Mouse (Mus musculus): ENCODE measurements around the gene Smarca2. TPM values are rescaled to one million over a fixed set of nuclear protein-coding genes. Genes with fewer than 3 reads are reported as not detected.
"Not testable (repeated sequence)": the region's sequence is repeated elsewhere in the genome, so short reads cannot be mapped to it uniquely, and the experiment has no call there.

Smarca2 gene
- polyA plus RNA-seq, 1 experiment = 145 TPM

- 0 out of 2 replicates have a peak, but pooled peaks cover 4% of the 10 kb centered on the region for H3K4me1 ChIP-seq (ENCODE audit: control insufficient read depth, insufficient read depth, low read length)
- no peaks in the 10 kb centered on the region for H3K27me3 ChIP-seq (ENCODE audit: control insufficient read depth, insufficient read depth, low read length)
- no peak for DNase-seq
- 90% methylated on average over 7 of the region's 7 CpGs for WGBS
- H3K4me3 ChIP-seq (replicated peaks; ENCODE audit: insufficient read depth, low read depth, low read length) = no peak overlapping the region
- H3K27ac ChIP-seq (ENCODE audit: insufficient read depth, low read length) = no peak overlapping the region
- TF ChIP-seq POLR2A (IDR thresholded peaks at IDR 0.05; ENCODE audit: borderline replicate concordance, insufficient read depth, low read length) = no peak
- no peak for TF ChIP-seq CTCF (IDR thresholded peaks at IDR 0.05; ENCODE audit: borderline replicate concordance, insufficient read depth, low read depth, low read length)
These were observed 45.9 kb downstream of the Smarca2 start for GRCm38 (mm10) chr19:26650585-26651273.

DNA sequence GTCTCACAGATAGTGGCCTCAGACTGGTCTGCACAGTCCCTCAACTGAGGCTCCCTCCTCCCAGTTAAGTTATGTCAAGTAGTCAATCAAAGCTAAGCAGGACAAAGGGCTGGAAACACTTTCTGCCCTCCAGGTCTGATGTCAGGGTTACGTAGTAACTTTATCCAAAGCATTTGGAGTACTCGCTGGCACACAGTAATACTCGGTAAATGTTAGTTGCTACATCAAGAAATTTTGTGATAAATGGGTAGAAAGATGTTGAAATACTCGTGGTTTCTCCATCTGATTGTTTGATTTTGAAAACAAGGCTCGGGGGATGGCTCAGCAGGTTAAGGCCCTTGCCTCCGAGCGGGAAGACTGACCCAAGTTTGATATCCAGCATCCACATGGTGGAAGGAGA is 53.5 kb downstream of the Smarca2 start:
- TF ChIP-seq POLR2A (IDR thresholded peaks at IDR 0.05; ENCODE audit: borderline replicate concordance, insufficient read depth, low read length) (no peak), CTCF (IDR thresholded peaks at IDR 0.05; ENCODE audit: borderline replicate concordance, insufficient read depth, low read depth, low read length) (no peak)
- Histone ChIP-seq H3K27me3 (ENCODE audit: control insufficient read depth, insufficient read depth, low read length) (no peaks in the 10 kb centered on the region), H3K27ac (ENCODE audit: insufficient read depth, low read length) (no peak overlapping the region), H3K4me3 (replicated peaks; ENCODE audit: insufficient read depth, low read depth, low read length) (no peak overlapping the region), H3K4me1 (ENCODE audit: control insufficient read depth, insufficient read depth, low read length) (peaks cover 9% of the 10 kb centered on the region; the same call in 1 of the 2 replicates)
- no peak for DNase-seq
- WGBS = 88% methylated on average over 7 of the region's 7 CpGs

GRCm38 (mm10) chr19:26659976-26660375 is 55.1 kb downstream of the Smarca2 start:
- no peak overlapping the region for H3K27ac ChIP-seq (ENCODE audit: insufficient read depth, low read length)
- peaks cover 9% of the 10 kb centered on the region; the same call in 1 of the 2 replicates for H3K4me1 ChIP-seq (ENCODE audit: control insufficient read depth, insufficient read depth, low read length)
- WGBS = 70% methylated on average over 5 of the region's 5 CpGs
- no peaks in the 10 kb centered on the region for H3K27me3 ChIP-seq (ENCODE audit: control insufficient read depth, insufficient read depth, low read length)
- no peak for DNase-seq
- H3K4me3 ChIP-seq (replicated peaks; ENCODE audit: insufficient read depth, low read depth, low read length) = no peak overlapping the region
- TF ChIP-seq POLR2A (IDR thresholded peaks at IDR 0.05; ENCODE audit: borderline replicate concordance, insufficient read depth, low read length) (no peak), CTCF (IDR thresholded peaks at IDR 0.05; ENCODE audit: borderline replicate concordance, insufficient read depth, low read depth, low read length) (no peak)

- H3K4me3 ChIP-seq (replicated peaks; ENCODE audit: insufficient read depth, low read depth, low read length) = no peak overlapping the region
- 41% methylated on average over 3 of the region's 3 CpGs for WGBS
- TF ChIP-seq CTCF (IDR thresholded peaks at IDR 0.05; ENCODE audit: borderline replicate concordance, insufficient read depth, low read depth, low read length) (peak; percentile 33; the same call in 1 of the 2 replicates), POLR2A (IDR thresholded peaks at IDR 0.05; ENCODE audit: borderline replicate concordance, insufficient read depth, low read length) (no peak)
These were observed 56.3 kb downstream of the Smarca2 start for GRCm38 (mm10) chr19:26661198-26661597.

DNA sequence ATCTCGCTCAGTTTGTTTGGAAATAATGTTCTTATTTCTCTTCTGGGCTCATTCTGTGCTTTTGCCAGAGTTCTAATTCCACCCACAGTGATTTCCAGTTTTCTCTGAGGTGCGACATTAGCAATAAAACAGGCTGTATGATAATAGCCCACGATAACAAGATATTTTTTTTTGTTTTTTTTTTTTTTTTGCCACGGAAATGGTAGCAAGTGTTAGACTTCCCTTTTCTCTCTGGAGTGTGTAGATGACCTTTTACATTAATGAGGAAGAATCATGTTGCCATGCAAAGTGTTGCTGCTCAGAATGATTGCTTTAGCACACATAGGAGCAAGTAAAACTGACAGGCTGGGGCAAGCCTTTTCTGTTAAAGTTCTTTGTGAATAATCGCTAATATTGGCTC is 61.5 kb downstream of the Smarca2 start:
- TF ChIP-seq CTCF (IDR thresholded peaks at IDR 0.05; ENCODE audit: borderline replicate concordance, insufficient read depth, low read depth, low read length) (no peak), POLR2A (IDR thresholded peaks at IDR 0.05; ENCODE audit: borderline replicate concordance, insufficient read depth, low read length) (no peak)
- 90% methylated on average over 5 of the region's 5 CpGs for WGBS

More at GRCm38 (mm10) chr19:26661198-26661597, 56.3 kb downstream of the Smarca2 start:
- Histone ChIP-seq H3K27me3 (ENCODE audit: control insufficient read depth, insufficient read depth, low read length) (no peaks in the 10 kb centered on the region), H3K4me1 (ENCODE audit: control insufficient read depth, insufficient read depth, low read length) (peaks cover 9% of the 10 kb centered on the region; the same call in 1 of the 2 replicates), H3K27ac (ENCODE audit: insufficient read depth, low read length) (no peak overlapping the region)
- DNase-seq = no peak

DNA sequence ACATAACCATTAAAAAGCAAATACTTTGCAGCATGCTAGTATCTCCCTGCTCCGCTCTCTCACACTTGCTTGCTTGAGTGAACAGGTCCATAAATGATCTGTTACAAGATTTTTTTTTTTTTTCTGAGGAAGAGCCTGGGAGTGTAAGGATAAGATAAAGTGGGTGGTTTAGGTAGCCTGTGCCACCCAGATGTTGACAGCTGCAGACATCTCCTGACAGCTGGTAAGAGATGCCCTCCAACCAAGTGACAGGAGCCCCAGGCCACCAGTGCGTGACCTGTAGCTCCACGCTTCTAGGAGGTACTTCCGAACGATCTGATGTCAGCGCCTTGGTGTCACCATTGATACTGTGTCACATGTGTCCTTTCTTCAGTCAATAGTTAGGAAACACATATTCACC is 65.2 kb downstream of the Smarca2 start:
- H3K4me1 ChIP-seq (ENCODE audit: control insufficient read depth, insufficient read depth, low read length) = peaks cover 13% of the 10 kb centered on the region
- no peak overlapping the region for H3K27ac ChIP-seq (ENCODE audit: insufficient read depth, low read length)
- DNase-seq = no peak
- H3K27me3 ChIP-seq (ENCODE audit: control insufficient read depth, insufficient read depth, low read length) = no peaks in the 10 kb centered on the region
- TF ChIP-seq POLR2A (IDR thresholded peaks at IDR 0.05; ENCODE audit: borderline replicate concordance, insufficient read depth, low read length) (no peak), CTCF (IDR thresholded peaks at IDR 0.05; ENCODE audit: borderline replicate concordance, insufficient read depth, low read depth, low read length) (no peak)
- H3K4me3 ChIP-seq (replicated peaks; ENCODE audit: insufficient read depth, low read depth, low read length) = no peak overlapping the region
- 93% methylated on average over 6 of the region's 6 CpGs for WGBS

More for the DNA sequence above, 61.5 kb downstream of the Smarca2 start:
- DNase-seq = no peak
- Histone ChIP-seq H3K4me1 (ENCODE audit: control insufficient read depth, insufficient read depth, low read length) (peaks cover 2% of the 10 kb centered on the region; the same call in 1 of the 2 replicates), H3K27ac (ENCODE audit: insufficient read depth, low read length) (no peak overlapping the region), H3K4me3 (replicated peaks; ENCODE audit: insufficient read depth, low read depth, low read length) (no peak overlapping the region), H3K27me3 (ENCODE audit: control insufficient read depth, insufficient read depth, low read length) (no peaks in the 10 kb centered on the region)

DNA sequence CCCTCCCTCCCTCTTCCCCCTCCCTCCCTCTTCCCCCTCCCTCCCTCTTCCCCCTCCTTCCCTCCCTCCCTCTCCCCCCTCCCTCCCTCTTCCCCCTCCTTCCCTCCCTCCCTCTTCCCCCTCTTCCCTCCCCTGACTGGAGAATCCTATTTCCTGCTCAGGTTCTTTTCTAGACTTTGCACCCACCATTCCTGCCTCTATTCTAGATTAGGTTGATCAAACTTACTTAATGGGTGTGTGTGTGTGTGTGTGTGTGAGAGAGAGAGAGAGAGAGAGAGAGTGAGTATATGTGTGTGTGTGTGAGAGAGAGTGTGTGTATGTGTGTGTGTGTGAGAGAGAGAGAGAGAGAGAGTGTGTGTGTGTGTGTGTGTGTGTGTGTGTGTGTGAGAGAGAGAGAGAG is 66.6 kb downstream of the Smarca2 start:
- not testable (repeated sequence) for H3K4me3 ChIP-seq (replicated peaks; ENCODE audit: insufficient read depth, low read depth, low read length); DNase-seq; H3K27ac ChIP-seq (ENCODE audit: insufficient read depth, low read length); H3K27me3 ChIP-seq (ENCODE audit: control insufficient read depth, insufficient read depth, low read length)
- H3K4me1 ChIP-seq (ENCODE audit: control insufficient read depth, insufficient read depth, low read length) = peaks cover 19% of the 10 kb centered on the region

- DNase-seq = peak; percentile 94 to 95
- 4% methylated on average over 6 of the region's 6 CpGs for WGBS
These were observed 71.1 kb downstream of the Smarca2 start for GRCm38 (mm10) chr19:26675917-26676316.

More at GRCm38 (mm10) chr19:26675917-26676316, 71.1 kb downstream of the Smarca2 start:
- Histone ChIP-seq H3K4me3 (replicated peaks; ENCODE audit: insufficient read depth, low read depth, low read length) (no peak overlapping the region), H3K27ac (ENCODE audit: insufficient read depth, low read length) (peak overlapping the region; percentile 22), H3K27me3 (ENCODE audit: control insufficient read depth, insufficient read depth, low read length) (no peaks in the 10 kb centered on the region), H3K4me1 (ENCODE audit: control insufficient read depth, insufficient read depth, low read length) (peaks cover 32% of the 10 kb centered on the region)
- TF ChIP-seq CTCF (IDR thresholded peaks at IDR 0.05; ENCODE audit: borderline replicate concordance, insufficient read depth, low read depth, low read length) (no peak), POLR2A (IDR thresholded peaks at IDR 0.05; ENCODE audit: borderline replicate concordance, insufficient read depth, low read length) (no peak)
